Mouse (Mus musculus) forebrain, embryonic 13.5 days (tissue): ENCODE results near the gene Ptprc. TPM values are rescaled to one million over a fixed set of nuclear protein-coding genes. Genes with fewer than 3 reads are reported as not detected.

ENCODE experiments used
- ATAC-seq: fragments of 200-750 bp; cut with Nextera tagmentation; 2 replicates; pipeline ENCODE4 v1.8.0; 2017
- H3K27ac ChIP-seq: fragments of 300-500 bp; sonication (generic); 2 replicates; pipeline ENCODE4 v1.5.1; 2015; ENCODE audit warnings: inconsistent platforms, mild to moderate bottlenecking, moderate library complexity
- H3K27me3 ChIP-seq: fragments of 300-500 bp; sonication (generic); 2 replicates; pipeline ENCODE4 v1.6.1; 2015; ENCODE audit warnings: mild to moderate bottlenecking, inconsistent platforms
- H3K36me3 ChIP-seq: fragments of 300-500 bp; sonication (generic); 2 replicates; pipeline ENCODE4 v1.6.1; 2015; ENCODE audit warnings: mild to moderate bottlenecking, inconsistent platforms; ENCODE audit not compliant: poor library complexity, severe bottlenecking
- H3K4me1 ChIP-seq: fragments of 300-500 bp; sonication (generic); 2 replicates; pipeline ENCODE4 v1.6.1; 2015; ENCODE audit warnings: inconsistent platforms
- H3K4me2 ChIP-seq: fragments of 300-500 bp; sonication (generic); 2 replicates; pipeline ENCODE4 v1.6.1; 2015; ENCODE audit warnings: inconsistent platforms, mild to moderate bottlenecking, moderate library complexity
- H3K4me3 ChIP-seq: fragments of 300-500 bp; sonication (generic); 2 replicates; pipeline ENCODE4 v1.5.1; 2015; ENCODE audit warnings: mild to moderate bottlenecking, inconsistent platforms
- H3K9ac ChIP-seq: fragments of 300-500 bp; sonication (generic); 2 replicates; pipeline ENCODE4 v1.6.1; 2015; ENCODE audit warnings: mild to moderate bottlenecking, inconsistent platforms
- H3K9me3 ChIP-seq: fragments of 300-500 bp; sonication (generic); replicated peaks from 2 replicates; pipeline ENCODE4 v1.6.1; 2016; ENCODE audit warnings: inconsistent platforms
- WGBS: fragments of 180-500 bp; shearing (Covaris S2); methylation state at CpG from one replicate; pipeline ENCODE4 v1.1.7; 2015; 5-methylcytosine and 5-hydroxymethylcytosine counted together
- polyA plus RNA-seq: library from polyadenylated mRNA; unstranded; fragments of >200 nt; fragmentation: Nextera tagmentation; extraction: Ambion mirVana; gene quantifications from 2 replicates; pipeline ENCODE4 v1.2.1, GENCODE M21; 2015

Ptprc gene
- polyA plus RNA-seq, 1 experiment from 2014 or later = 0.43 TPM

GRCm38 (mm10) chr1:138125281-138125680 is 50.2 kb downstream of the Ptprc start:
- no peak overlapping the region for H3K27ac ChIP-seq
- H3K9me3 ChIP-seq = no peaks in the 10 kb centered on the region
- no peaks in the 10 kb centered on the region for H3K27me3 ChIP-seq
- no peaks in the 10 kb centered on the region for H3K36me3 ChIP-seq
- WGBS = 90% methylated on average over 1 of the region's 1 CpGs
- no peak overlapping the region for H3K9ac ChIP-seq
- no peaks in the 10 kb centered on the region for H3K4me1 ChIP-seq
- H3K4me2 ChIP-seq = no peak overlapping the region
- H3K4me3 ChIP-seq = no peak overlapping the region
- ATAC-seq = no peak

- H3K4me2 ChIP-seq = no peak overlapping the region
- 43% methylated on average over 3 of the region's 3 CpGs for WGBS
- H3K36me3 ChIP-seq = no peaks in the 10 kb centered on the region
- no peak overlapping the region for H3K9ac ChIP-seq
- H3K9me3 ChIP-seq = no peaks in the 10 kb centered on the region
- H3K4me3 ChIP-seq = no peak overlapping the region
- H3K27ac ChIP-seq = no peak overlapping the region
- H3K27me3 ChIP-seq = no peaks in the 10 kb centered on the region
- no peaks in the 10 kb centered on the region for H3K4me1 ChIP-seq
- no peak for ATAC-seq
These were observed 51.6 kb downstream of the Ptprc start for GRCm38 (mm10) chr1:138123866-138124265.

GRCm38 (mm10) chr1:138119895-138120294 is 55.6 kb downstream of the Ptprc start:
- H3K27ac ChIP-seq = no peak overlapping the region
- no peak overlapping the region for H3K4me3 ChIP-seq
- no peaks in the 10 kb centered on the region for H3K27me3 ChIP-seq
- no peaks in the 10 kb centered on the region for H3K9me3 ChIP-seq
- no peaks in the 10 kb centered on the region for H3K36me3 ChIP-seq
- no peaks in the 10 kb centered on the region for H3K4me1 ChIP-seq
- H3K9ac ChIP-seq = no peak overlapping the region
- ATAC-seq = no peak
- WGBS = 60% methylated on average over 12 of the region's 12 CpGs
- no peak overlapping the region for H3K4me2 ChIP-seq

- WGBS = 61% methylated on average over 1 of the region's 1 CpGs
These were observed 82.3 kb downstream of the Ptprc start for GRCm38 (mm10) chr1:138093219-138093618.

GRCm38 (mm10) chr1:138085810-138086209 is 89.7 kb downstream of the Ptprc start:
- ATAC-seq = no peak
- no peak overlapping the region for H3K4me3 ChIP-seq
- WGBS = 0% methylated on average over 1 of the region's 1 CpGs

More at GRCm38 (mm10) chr1:138093219-138093618, 82.3 kb downstream of the Ptprc start:
- H3K27ac ChIP-seq = no peak overlapping the region
- no peaks in the 10 kb centered on the region for H3K4me1 ChIP-seq
- H3K27me3 ChIP-seq = no peaks in the 10 kb centered on the region
- no peak overlapping the region for H3K4me3 ChIP-seq
- H3K9me3 ChIP-seq = no peaks in the 10 kb centered on the region
- no peaks in the 10 kb centered on the region for H3K36me3 ChIP-seq
- ATAC-seq = no peak
- no peak overlapping the region for H3K4me2 ChIP-seq
- no peak overlapping the region for H3K9ac ChIP-seq

GRCm38 (mm10) chr1:138083707-138084106 is 91.8 kb downstream of the Ptprc start:
- Histone ChIP-seq H3K9ac (no peak overlapping the region), H3K27ac (no peak overlapping the region), H3K4me3 (no peak overlapping the region), H3K27me3 (no peaks in the 10 kb centered on the region), H3K4me1 (no peaks in the 10 kb centered on the region), H3K4me2 (no peak overlapping the region), H3K9me3 (no peaks in the 10 kb centered on the region), H3K36me3 (no peaks in the 10 kb centered on the region)
- ATAC-seq = no peak

More at GRCm38 (mm10) chr1:138085810-138086209, 89.7 kb downstream of the Ptprc start:
- no peaks in the 10 kb centered on the region for H3K4me1 ChIP-seq
- no peak overlapping the region for H3K4me2 ChIP-seq
- H3K27me3 ChIP-seq = no peaks in the 10 kb centered on the region
- no peaks in the 10 kb centered on the region for H3K36me3 ChIP-seq
- H3K27ac ChIP-seq = no peak overlapping the region
- no peak overlapping the region for H3K9ac ChIP-seq
- H3K9me3 ChIP-seq = no peaks in the 10 kb centered on the region

- 100% methylated on average over 1 of the region's 1 CpGs for whole genome bisulfite sequencing
- H3K4me2 ChIP-seq = no peak overlapping the region
- H3K9ac ChIP-seq = no peak overlapping the region
- no peaks in the 10 kb centered on the region for H3K36me3 ChIP-seq
- no peaks in the 10 kb centered on the region for H3K27me3 ChIP-seq
- H3K4me1 ChIP-seq = no peaks in the 10 kb centered on the region
- H3K4me3 ChIP-seq = no peak overlapping the region
- no peak overlapping the region for H3K27ac ChIP-seq
- ATAC-seq = no peak
- no peaks in the 10 kb centered on the region for H3K9me3 ChIP-seq
These were observed 95.2 kb downstream of the Ptprc start for GRCm38 (mm10) chr1:138080308-138080707.

GRCm38 (mm10) chr1:138044196-138044945 is 131.1 kb downstream of the Ptprc start:
- Histone ChIP-seq H3K9ac (no peak overlapping the region), H3K9me3 (no peaks in the 10 kb centered on the region), H3K4me3 (no peak overlapping the region), H3K4me1 (0 out of 2 replicates have a peak, but pooled peaks cover 5% of the 10 kb centered on the region), H3K36me3 (no peaks in the 10 kb centered on the region), H3K4me2 (no peak overlapping the region), H3K27me3 (no peaks in the 10 kb centered on the region), H3K27ac (no peak overlapping the region)
- WGBS = 38% methylated on average over 10 of the region's 10 CpGs
- peak; percentile 89 for ATAC-seq

- no peaks in the 10 kb centered on the region for H3K27me3 ChIP-seq
- ATAC-seq = no peak
- H3K4me3 ChIP-seq = no peak overlapping the region
- H3K27ac ChIP-seq = no peak overlapping the region
- H3K4me2 ChIP-seq = no peak overlapping the region
- H3K4me1 ChIP-seq = 0 out of 2 replicates have a peak, but pooled peaks cover 5% of the 10 kb centered on the region
- 61% methylated on average over 5 of the region's 5 CpGs for WGBS
- no peaks in the 10 kb centered on the region for H3K9me3 ChIP-seq
- H3K9ac ChIP-seq = no peak overlapping the region
- no peaks in the 10 kb centered on the region for H3K36me3 ChIP-seq
These were observed 135.0 kb downstream of the Ptprc start for GRCm38 (mm10) chr1:138040556-138040955.

GRCm38 (mm10) chr1:138039201-138039600 is 136.3 kb downstream of the Ptprc start:
- ATAC-seq = no peak
- Histone ChIP-seq H3K4me3 (no peak overlapping the region), H3K9ac (no peak overlapping the region), H3K9me3 (no peaks in the 10 kb centered on the region), H3K27me3 (no peaks in the 10 kb centered on the region), H3K27ac (no peak overlapping the region), H3K36me3 (no peaks in the 10 kb centered on the region), H3K4me2 (no peak overlapping the region), H3K4me1 (0 out of 2 replicates have a peak, but pooled peaks cover 2% of the 10 kb centered on the region)
- 7% methylated on average over 1 of the region's 1 CpGs for WGBS

- 76% methylated on average over 5 of the region's 5 CpGs for WGBS
These were observed 138.0 kb downstream of the Ptprc start for GRCm38 (mm10) chr1:138037484-138037883.

GRCm38 (mm10) chr1:138029649-138030048 is 145.9 kb downstream of the Ptprc start:
- no peak overlapping the region for H3K9ac ChIP-seq
- 50% methylated on average over 4 of the region's 4 CpGs for whole genome bisulfite sequencing
- no peaks in the 10 kb centered on the region for H3K36me3 ChIP-seq
- H3K27me3 ChIP-seq = no peaks in the 10 kb centered on the region
- H3K27ac ChIP-seq = no peak overlapping the region
- ATAC-seq = no peak
- no peaks in the 10 kb centered on the region for H3K9me3 ChIP-seq
- H3K4me3 ChIP-seq = no peak overlapping the region
- H3K4me1 ChIP-seq = no peaks in the 10 kb centered on the region
- H3K4me2 ChIP-seq = no peak overlapping the region

More at GRCm38 (mm10) chr1:138037484-138037883, 138.0 kb downstream of the Ptprc start:
- no peak overlapping the region for H3K9ac ChIP-seq
- no peak overlapping the region for H3K4me3 ChIP-seq
- ATAC-seq = no peak
- no peaks in the 10 kb centered on the region for H3K9me3 ChIP-seq
- H3K27me3 ChIP-seq = no peaks in the 10 kb centered on the region
- H3K27ac ChIP-seq = no peak overlapping the region
- no peaks in the 10 kb centered on the region for H3K36me3 ChIP-seq
- no peaks in the 10 kb centered on the region for H3K4me1 ChIP-seq
- no peak overlapping the region for H3K4me2 ChIP-seq

- Histone ChIP-seq H3K27ac (no peak overlapping the region), H3K4me2 (no peak overlapping the region), H3K36me3 (no peaks in the 10 kb centered on the region), H3K27me3 (no peaks in the 10 kb centered on the region), H3K4me3 (no peak overlapping the region), H3K9me3 (no peaks in the 10 kb centered on the region), H3K4me1 (peaks cover 16% of the 10 kb centered on the region; the same call in 1 of the 2 replicates), H3K9ac (no peak overlapping the region)
- ATAC-seq = no peak
- WGBS = 88% methylated on average over 1 of the region's 1 CpGs
These were observed 150.2 kb downstream of the Ptprc start for GRCm38 (mm10) chr1:138025298-138025697.
